Mouse (Mus musculus): ENCODE data around the gene Tent5b. TPM values are rescaled to one million over a fixed set of nuclear protein-coding genes. Genes with fewer than 3 reads are reported as not detected.
"Not testable (repeated sequence)": the region's sequence is repeated elsewhere in the genome, so short reads cannot be mapped to it uniquely, and the experiment has no call there.

The Tent5b gene
- polyA plus RNA-seq, 1 experiment from 2014 or later, result 2.1 TPM

- DNase-seq (ENCODE audit: low spot score), result no peak
- H3K27ac ChIP-seq, result no peak overlapping the region
- H3K9me3 ChIP-seq, result no peaks in the 10 kb centered on the region
- peaks cover 68% of the 10 kb centered on the region for H3K27me3 ChIP-seq (ENCODE audit: insufficient read depth, poor library complexity, severe bottlenecking)
- 63% methylated on average over 4 of the region's 4 CpGs for WGBS
- no peak overlapping the region for H3K4me3 ChIP-seq
- peaks cover 39% of the 10 kb centered on the region for H3K4me1 ChIP-seq (replicated peaks)
- H3K36me3 ChIP-seq, result no peaks in the 10 kb centered on the region
These were observed 14.9 kb downstream of the Tent5b start for GRCm38 (mm10) chr4:133494867-133495266.

- Histone ChIP-seq H3K27ac (no peak overlapping the region), H3K4me3 (no peak overlapping the region), H3K9me3 (no peaks in the 10 kb centered on the region), H3K27me3 (ENCODE audit: insufficient read depth, poor library complexity, severe bottlenecking) (peaks cover 77% of the 10 kb centered on the region), H3K36me3 (no peaks in the 10 kb centered on the region), H3K4me1 (replicated peaks) (peaks cover 38% of the 10 kb centered on the region)
- no peak for DNase-seq (ENCODE audit: low spot score)
- 36% methylated on average over 7 of the region's 7 CpGs for WGBS
These were observed 15.8 kb downstream of the Tent5b start for GRCm38 (mm10) chr4:133495711-133496110.

- Histone ChIP-seq H3K4me3 (peak overlapping the region; percentile 76), H3K27ac (no peak overlapping the region), H3K36me3 (no peaks in the 10 kb centered on the region), H3K4me1 (replicated peaks) (peaks cover 33% of the 10 kb centered on the region), H3K27me3 (ENCODE audit: insufficient read depth, poor library complexity, severe bottlenecking) (peaks cover 89% of the 10 kb centered on the region), H3K9me3 (no peaks in the 10 kb centered on the region)
- WGBS, result 25% methylated on average over 6 of the region's 6 CpGs
- DNase-seq (ENCODE audit: low spot score), result no peak
These were observed 17.0 kb downstream of the Tent5b start for GRCm38 (mm10) chr4:133496738-133497445.

- Histone ChIP-seq H3K9me3 (no peaks in the 10 kb centered on the region), H3K4me1 (replicated peaks) (peaks cover 31% of the 10 kb centered on the region), H3K36me3 (no peaks in the 10 kb centered on the region), H3K4me3 (peak overlapping the region; percentile 76), H3K27ac (peak overlapping the region; percentile 77), H3K27me3 (ENCODE audit: insufficient read depth, poor library complexity, severe bottlenecking) (peaks cover 96% of the 10 kb centered on the region)
- WGBS, result under 1% methylated on average over 70 of the region's 70 CpGs
- DNase-seq (ENCODE audit: low spot score), result peak; percentile 52
These were observed 17.7 kb downstream of the Tent5b start for GRCm38 (mm10) chr4:133497461-133498159.

- Histone ChIP-seq H3K4me1 (replicated peaks) (peaks cover 31% of the 10 kb centered on the region), H3K9me3 (no peaks in the 10 kb centered on the region), H3K27me3 (ENCODE audit: insufficient read depth, poor library complexity, severe bottlenecking) (peaks cover 96% of the 10 kb centered on the region), H3K36me3 (no peaks in the 10 kb centered on the region), H3K27ac (peak within 1 kb of the TSS; percentile 77), H3K4me3 (peak within 1 kb of the TSS; percentile 76)
- under 1% methylated on average over 49 of the region's 53 CpGs for WGBS
- peak; percentile 83 for DNase-seq (ENCODE audit: low spot score)
These were observed 18.3 kb downstream of the Tent5b start, which contains the start of gene Trnp1 for GRCm38 (mm10) chr4:133498160-133498724. TSS of gene Trnp1 (minus strand) at chr4:133498550.

GRCm38 (mm10) chr4:133501514-133501913 lies 21.6 kb downstream of the Tent5b start:
- H3K4me3 ChIP-seq, result no peak overlapping the region
- H3K27ac ChIP-seq, result no peak overlapping the region
- H3K36me3 ChIP-seq, result no peaks in the 10 kb centered on the region
- no peaks in the 10 kb centered on the region for H3K9me3 ChIP-seq
- H3K4me1 ChIP-seq (replicated peaks), result peaks cover 20% of the 10 kb centered on the region
- peaks cover 86% of the 10 kb centered on the region for H3K27me3 ChIP-seq (ENCODE audit: insufficient read depth, poor library complexity, severe bottlenecking)
- no peak for DNase-seq (ENCODE audit: low spot score)
- WGBS, result 70% methylated on average over 7 of the region's 7 CpGs

GRCm38 (mm10) chr4:133504300-133504699 lies 24.4 kb downstream of the Tent5b start:
- Histone ChIP-seq H3K36me3 (no peaks in the 10 kb centered on the region), H3K4me1 (replicated peaks) (no peaks in the 10 kb centered on the region), H3K27me3 (ENCODE audit: insufficient read depth, poor library complexity, severe bottlenecking) (peaks cover 77% of the 10 kb centered on the region), H3K9me3 (no peaks in the 10 kb centered on the region), H3K4me3 (no peak overlapping the region), H3K27ac (no peak overlapping the region)
- WGBS, result 65% methylated on average over 5 of the region's 5 CpGs
- DNase-seq (ENCODE audit: low spot score), result no peak

- Histone ChIP-seq H3K9me3 (no peaks in the 10 kb centered on the region), H3K4me3 (no peak overlapping the region), H3K4me1 (replicated peaks) (no peaks in the 10 kb centered on the region), H3K36me3 (no peaks in the 10 kb centered on the region), H3K27ac (no peak overlapping the region), H3K27me3 (ENCODE audit: insufficient read depth, poor library complexity, severe bottlenecking) (peaks cover 71% of the 10 kb centered on the region)
- 72% methylated on average over 9 of the region's 9 CpGs for WGBS
- DNase-seq (ENCODE audit: low spot score), result no peak
These were observed 25.0 kb downstream of the Tent5b start for GRCm38 (mm10) chr4:133504755-133505485.

- DNase-seq (ENCODE audit: low spot score), result no peak
- Histone ChIP-seq H3K27me3 (ENCODE audit: insufficient read depth, poor library complexity, severe bottlenecking) (peaks cover 54% of the 10 kb centered on the region), H3K36me3 (no peaks in the 10 kb centered on the region), H3K27ac (no peak overlapping the region), H3K4me1 (replicated peaks) (no peaks in the 10 kb centered on the region), H3K9me3 (no peaks in the 10 kb centered on the region), H3K4me3 (no peak overlapping the region)
- 75% methylated on average over 5 of the region's 5 CpGs for WGBS
These were observed 26.6 kb downstream of the Tent5b start for GRCm38 (mm10) chr4:133506573-133506972.

GRCm38 (mm10) chr4:133508990-133509389 lies 29.1 kb downstream of the Tent5b start:
- H3K27me3 ChIP-seq (ENCODE audit: insufficient read depth, poor library complexity, severe bottlenecking), result peaks cover 34% of the 10 kb centered on the region
- H3K9me3 ChIP-seq, result no peaks in the 10 kb centered on the region
- no peak for DNase-seq (ENCODE audit: low spot score)
- WGBS, result 84% methylated on average over 7 of the region's 7 CpGs
- no peak overlapping the region for H3K27ac ChIP-seq
- H3K4me3 ChIP-seq, result no peak overlapping the region
- H3K36me3 ChIP-seq, result no peaks in the 10 kb centered on the region
- H3K4me1 ChIP-seq (replicated peaks), result no peaks in the 10 kb centered on the region

GRCm38 (mm10) chr4:133511050-133511449 lies 31.1 kb downstream of the Tent5b start:
- no peaks in the 10 kb centered on the region for H3K4me1 ChIP-seq (replicated peaks)
- no peak overlapping the region for H3K27ac ChIP-seq
- no peaks in the 10 kb centered on the region for H3K36me3 ChIP-seq
- no peak overlapping the region for H3K4me3 ChIP-seq
- 79% methylated on average over 5 of the region's 5 CpGs for WGBS
- no peaks in the 10 kb centered on the region for H3K9me3 ChIP-seq
- peaks cover 24% of the 10 kb centered on the region; the same call in 1 of the 2 replicates for H3K27me3 ChIP-seq (ENCODE audit: insufficient read depth, poor library complexity, severe bottlenecking)
- DNase-seq (ENCODE audit: low spot score), result no peak

- DNase-seq (ENCODE audit: low spot score); H3K27ac ChIP-seq; H3K4me3 ChIP-seq; H3K9me3 ChIP-seq; H3K4me1 ChIP-seq (replicated peaks); H3K36me3 ChIP-seq: not testable (repeated sequence)
- H3K27me3 ChIP-seq (ENCODE audit: insufficient read depth, poor library complexity, severe bottlenecking), result peaks cover 18% of the 10 kb centered on the region; the same call in 1 of the 2 replicates
- WGBS, result 49% methylated on average over 5 of the region's 5 CpGs
These were observed 32.6 kb downstream of the Tent5b start for GRCm38 (mm10) chr4:133512511-133512910.

All from hindbrain, embryonic 10.5 days (tissue).